ENCODE assay signal across 16 mouse cellular contexts in genomic region chr4:47112560-47112959, GRCm38 (mm10). TPM values are rescaled to one million over a fixed set of nuclear protein-coding genes. Genes with fewer than 3 reads are reported as not detected.
DNase-seq lines count a peak whose midpoint lies in the region; TF ChIP-seq lines count a peak whose summit lies in the region.
"Had no signal": no experiment of that assay in that cellular context is flagged by ENCODE, and none has a peak within 500 bp of the region (broad histone marks: within the 10 kb centered on the region; RNA-seq: fewer than 3 reads in every experiment).

No protein-coding gene starts in this region.

- H3K4me3 ChIP-seq in layer of hippocampus, adult 2 months: no peak overlapping the region
- H3K4me3 ChIP-seq: limb, embryonic 15.5 days had no signal

- no peak for TF ChIP-seq CTCF in layer of hippocampus, adult 2 months (conservative IDR thresholded peaks at IDR 0.05)

- peak; percentile 44 for DNase-seq in gastrocnemius, postnatal 25 days
- DNase-seq in gastrocnemius, postnatal 4 days (ENCODE audit: low spot score in 2 of 2): no peak
- DNase-seq in layer of hippocampus, adult 2 months (ENCODE audit: low spot score in 2 of 2): no peak
- no peak for DNase-seq in layer of hippocampus, adult 8-10 months (ENCODE audit: low spot score in 2 of 2)
- peak; percentile 19 for DNase-seq in right cerebral cortex, postnatal 4 days
- no peak for DNase-seq in right cerebral cortex, postnatal 25 days
- DNase-seq in cerebellum, postnatal 10 days: no peak
- DNase-seq: adrenal gland, postnatal 10 days; cerebellum, postnatal 25 days; lung, adult 2 months; thymus, adult 2 months had no signal

- peak overlapping the region; percentile 39; the same call in 1 of the 2 replicates for H3K27ac ChIP-seq in layer of hippocampus, adult 2 months
- H3K27ac ChIP-seq: kidney, postnatal 0 days; limb, embryonic 15.5 days; macrophage had no signal

RNA-seq across cellular contexts. Expression of gene Galnt12, which starts 20.9 kb away (rescaled TPM):
- under 1 TPM; 0.16 to 0.20 TPM for total RNA-seq in gastrocnemius, postnatal 25 days (2021)
- total RNA-seq in gastrocnemius, postnatal 4 days (2021): 1 to 10 TPM; 1.2 to 1.3 TPM
- under 1 TPM; 0.69 to 0.97 TPM for total RNA-seq in layer of hippocampus, adult 2 months (2021)
- 1 to 10 TPM in 3 of 4 experiments, under 1 TPM in 1; 0.87 to 1.7 (median 1.4) TPM for total RNA-seq in layer of hippocampus, adult 8-10 months (2022)
- total RNA-seq: G1E had no signal

RNA-seq across cellular contexts. Expression of gene Anks6, which starts 55.3 kb away (rescaled TPM):
- total RNA-seq in gastrocnemius, postnatal 25 days (2021): 1 to 10 TPM; 1.2 to 2.1 TPM
- total RNA-seq in gastrocnemius, postnatal 4 days (2021): 10 to 100 TPM in 1 of 2 experiments, 1 to 10 TPM in 1; 9.6 to 10.9 TPM
- 10 to 100 TPM; 21.7 to 25.9 TPM for total RNA-seq in layer of hippocampus, adult 2 months (2021)
- 10 to 100 TPM; 19.5 to 30.3 (median 23.8) TPM for total RNA-seq in layer of hippocampus, adult 8-10 months (2022)
- total RNA-seq: neutrophil, adult 5-6 weeks had no signal

Comparison
In these comparisons a context has a peak if more than half of its experiments do, and no peak if none do; other contexts are left out.
1. DNase-seq: peak in gastrocnemius, postnatal 25 days (single experiment) and right cerebral cortex, postnatal 4 days (single experiment); none in gastrocnemius, postnatal 4 days (0 of 2), layer of hippocampus, adult 2 months (0 of 2), layer of hippocampus, adult 8-10 months (0 of 2), right cerebral cortex, postnatal 25 days (single experiment) and cerebellum, postnatal 10 days (0 of 2).